Mouse (Mus musculus): ENCODE data around the gene Commd2. TPM values are rescaled to one million over a fixed set of nuclear protein-coding genes. Genes with fewer than 3 reads are reported as not detected.

Gene Commd2
- polyA plus RNA-seq, 1 experiment from 2014 or later: 116 TPM

GRCm38 (mm10) chr3:57674075-57674474, 22.6 kb upstream of the Commd2 start:
- Histone ChIP-seq H3K4me1 (ENCODE audit: insufficient read depth, low read depth, low read length) (no peaks in the 10 kb centered on the region), H3K4me3 (ENCODE audit: low read depth, low read length) (no peak overlapping the region), H3K4me2 (replicated peaks; ENCODE audit: low read depth, low read length) (no peak overlapping the region; the same call in 1 of the 2 replicates), H3K9me3 (ENCODE audit: low read length) (no peaks in the 10 kb centered on the region), H3K27me3 (replicated peaks; ENCODE audit: insufficient read depth, low read length) (no peaks in the 10 kb centered on the region), H3K9ac (replicated peaks; ENCODE audit: low read depth) (no peak overlapping the region), H3K36me3 (ENCODE audit: insufficient read depth, low read length) (no peaks in the 10 kb centered on the region), H3K27ac (ENCODE audit: low read length) (peak overlapping the region; percentile 73)
- no peak for TF ChIP-seq CTCF (IDR thresholded peaks at IDR 0.05)
- TF ChIP-seq EP300 (IDR thresholded peaks at IDR 0.05): no peak
- WGBS: 59% methylated on average over 2 of the region's 2 CpGs
- peak; percentile 70 for DNase-seq (ENCODE audit: low spot score)
- ATAC-seq: peak; percentile 70

GRCm38 (mm10) chr3:57673586-57673985, 22.1 kb upstream of the Commd2 start:
- TF ChIP-seq EP300 (IDR thresholded peaks at IDR 0.05): no peak
- no peak for TF ChIP-seq CTCF (IDR thresholded peaks at IDR 0.05)
- Histone ChIP-seq H3K27me3 (replicated peaks; ENCODE audit: insufficient read depth, low read length) (no peaks in the 10 kb centered on the region), H3K4me2 (replicated peaks; ENCODE audit: low read depth, low read length) (no peak overlapping the region; the same call in 1 of the 2 replicates), H3K9me3 (ENCODE audit: low read length) (no peaks in the 10 kb centered on the region), H3K27ac (ENCODE audit: low read length) (peak overlapping the region; percentile 73), H3K4me1 (ENCODE audit: insufficient read depth, low read depth, low read length) (no peaks in the 10 kb centered on the region), H3K9ac (replicated peaks; ENCODE audit: low read depth) (no peak overlapping the region), H3K36me3 (ENCODE audit: insufficient read depth, low read length) (no peaks in the 10 kb centered on the region), H3K4me3 (ENCODE audit: low read depth, low read length) (no peak overlapping the region)
- peak; percentile 95 for ATAC-seq
- WGBS: 35% methylated on average over 4 of the region's 4 CpGs
- DNase-seq (ENCODE audit: low spot score): peak; percentile 89

- Histone ChIP-seq H3K27me3 (replicated peaks; ENCODE audit: insufficient read depth, low read length) (no peaks in the 10 kb centered on the region), H3K4me1 (ENCODE audit: insufficient read depth, low read depth, low read length) (no peaks in the 10 kb centered on the region), H3K27ac (ENCODE audit: low read length) (no peak overlapping the region), H3K9me3 (ENCODE audit: low read length) (no peaks in the 10 kb centered on the region), H3K4me3 (ENCODE audit: low read depth, low read length) (0 out of 2 replicates have a peak overlapping the region, but pooled peaks have one; percentile 3), H3K9ac (replicated peaks; ENCODE audit: low read depth) (no peak overlapping the region), H3K4me2 (replicated peaks; ENCODE audit: low read depth, low read length) (peak overlapping the region; percentile 27), H3K36me3 (ENCODE audit: insufficient read depth, low read length) (no peaks in the 10 kb centered on the region)
- WGBS: 27% methylated on average over 14 of the region's 14 CpGs
- TF ChIP-seq CTCF (IDR thresholded peaks at IDR 0.05): peak; percentile 80
- no peak for TF ChIP-seq EP300 (IDR thresholded peaks at IDR 0.05)
- peak; percentile 88 for DNase-seq (ENCODE audit: low spot score)
- peak; percentile 75 for ATAC-seq
Measured at GRCm38 (mm10) chr3:57667054-57667723, 15.7 kb upstream of the Commd2 start.

- H3K27ac ChIP-seq (ENCODE audit: low read length): no peak overlapping the region
- no peaks in the 10 kb centered on the region for H3K36me3 ChIP-seq (ENCODE audit: insufficient read depth, low read length)
- H3K4me2 ChIP-seq (replicated peaks; ENCODE audit: low read depth, low read length): no peak overlapping the region
- H3K9me3 ChIP-seq (ENCODE audit: low read length): no peaks in the 10 kb centered on the region
- ATAC-seq (no peak), DNase-seq (ENCODE audit: low spot score) (no peak)
- TF ChIP-seq CTCF (IDR thresholded peaks at IDR 0.05) (no peak), EP300 (IDR thresholded peaks at IDR 0.05) (no peak)
- 87% methylated on average over 5 of the region's 5 CpGs for WGBS
- no peaks in the 10 kb centered on the region for H3K27me3 ChIP-seq (replicated peaks; ENCODE audit: insufficient read depth, low read length)
- no peak overlapping the region for H3K4me3 ChIP-seq (ENCODE audit: low read depth, low read length)
- H3K4me1 ChIP-seq (ENCODE audit: insufficient read depth, low read depth, low read length): no peaks in the 10 kb centered on the region
- no peak overlapping the region for H3K9ac ChIP-seq (replicated peaks; ENCODE audit: low read depth)
Measured at GRCm38 (mm10) chr3:57665880-57666279, 14.4 kb upstream of the Commd2 start.

- H3K4me1 ChIP-seq (ENCODE audit: insufficient read depth, low read depth, low read length): no peaks in the 10 kb centered on the region
- no peaks in the 10 kb centered on the region for H3K36me3 ChIP-seq (ENCODE audit: insufficient read depth, low read length)
- H3K27me3 ChIP-seq (replicated peaks; ENCODE audit: insufficient read depth, low read length): no peaks in the 10 kb centered on the region
- WGBS: 48% methylated on average over 10 of the region's 10 CpGs
- H3K4me2 ChIP-seq (replicated peaks; ENCODE audit: low read depth, low read length): peak overlapping the region; percentile 27; the same call in 1 of the 2 replicates
- H3K27ac ChIP-seq (ENCODE audit: low read length): no peak overlapping the region
- DNase-seq (ENCODE audit: low spot score) (no peak), ATAC-seq (0 out of 2 replicates have a peak, but pooled peaks have one; percentile 44)
- H3K9ac ChIP-seq (replicated peaks; ENCODE audit: low read depth): no peak overlapping the region
- no peak for TF ChIP-seq EP300 (IDR thresholded peaks at IDR 0.05)
- TF ChIP-seq CTCF (IDR thresholded peaks at IDR 0.05): no peak
- no peaks in the 10 kb centered on the region for H3K9me3 ChIP-seq (ENCODE audit: low read length)
- H3K4me3 ChIP-seq (ENCODE audit: low read depth, low read length): no peak overlapping the region
Measured at GRCm38 (mm10) chr3:57664682-57665081, 13.2 kb upstream of the Commd2 start.

- Histone ChIP-seq H3K4me3 (ENCODE audit: low read depth, low read length) (no peak overlapping the region), H3K4me1 (ENCODE audit: insufficient read depth, low read depth, low read length) (no peaks in the 10 kb centered on the region), H3K4me2 (replicated peaks; ENCODE audit: low read depth, low read length) (no peak overlapping the region), H3K36me3 (ENCODE audit: insufficient read depth, low read length) (no peaks in the 10 kb centered on the region), H3K9me3 (ENCODE audit: low read length) (no peaks in the 10 kb centered on the region), H3K27ac (ENCODE audit: low read length) (no peak overlapping the region), H3K9ac (replicated peaks; ENCODE audit: low read depth) (no peak overlapping the region), H3K27me3 (replicated peaks; ENCODE audit: insufficient read depth, low read length) (no peaks in the 10 kb centered on the region)
- DNase-seq (ENCODE audit: low spot score) (peak; percentile 82), ATAC-seq (peak; percentile 21; the same call in 1 of the 2 replicates)
- TF ChIP-seq CTCF (IDR thresholded peaks at IDR 0.05) (peak; percentile 76), EP300 (IDR thresholded peaks at IDR 0.05) (no peak)
- 13% methylated on average over 6 of the region's 6 CpGs for WGBS
Measured at GRCm38 (mm10) chr3:57663731-57664130, 12.2 kb upstream of the Commd2 start.

Data from lung, postnatal 0 days (tissue).